Mouse (Mus musculus) fat pad, adult 2 months (tissue): Measurements from ENCODE around the gene Tmem98.

Experiments
- DNase-seq: peaks from one replicate; pipeline ENCODE4 v3.0.0-alpha.2; 2011; ENCODE audit warnings: low read depth, low spot score; ENCODE audit errors: extremely low read depth

Tmem98 gene

GRCm38 (mm10) chr11:80851859-80852258 lies 41.9 kb downstream of the Tmem98 start:
- DNase-seq: no peak

- DNase-seq: no peak
These were observed 43.0 kb downstream of the Tmem98 start for GRCm38 (mm10) chr11:80853014-80853413.

GRCm38 (mm10) chr11:80854430-80854829 lies 44.5 kb downstream of the Tmem98 start:
- DNase-seq: no peak

GRCm38 (mm10) chr11:80854908-80855307 lies 44.9 kb downstream of the Tmem98 start:
- DNase-seq: no peak

GRCm38 (mm10) chr11:80856827-80857226 lies 46.9 kb downstream of the Tmem98 start:
- DNase-seq: no peak

- no peak for DNase-seq
These were observed 48.1 kb downstream of the Tmem98 start, which contains the start of gene Spaca3 for GRCm38 (mm10) chr11:80858065-80858464. Gene Spaca3 (plus strand): TSS chr11:80858365.

- no peak for DNase-seq
These were observed 53.0 kb downstream of the Tmem98 start for GRCm38 (mm10) chr11:80862941-80863340.

GRCm38 (mm10) chr11:80868039-80868438 lies 58.1 kb downstream of the Tmem98 start:
- DNase-seq: no peak
